Mouse (Mus musculus): Measurements from ENCODE around the gene Tcf23. TPM values are rescaled to one million over a fixed set of nuclear protein-coding genes. Genes with fewer than 3 reads are reported as not detected.

Tcf23 gene
- polyA plus RNA-seq (2012; rRNA removed) = 0.29 and 0.34 TPM in 2 replicates

DNA sequence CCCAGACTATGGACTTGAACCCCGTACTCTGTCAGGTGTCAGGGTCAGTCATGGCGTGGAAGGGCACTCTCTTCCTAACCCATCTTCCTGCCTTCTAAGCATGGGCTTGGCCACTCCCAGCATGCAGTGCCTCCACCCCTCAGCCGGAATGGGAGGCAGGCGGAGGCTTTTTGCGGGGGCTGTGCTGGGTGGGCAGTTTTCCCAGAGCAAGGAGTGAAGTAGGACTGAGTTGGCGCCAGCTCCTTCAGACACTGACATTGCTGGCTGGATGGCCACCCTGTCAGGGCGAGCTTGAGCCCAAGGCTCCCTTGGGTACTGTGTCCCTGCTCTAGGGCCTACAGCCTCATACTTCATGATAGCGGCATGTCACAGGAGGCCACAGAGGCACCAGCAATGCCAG, at the start of gene Tcf23:
Gene Tcf23, plus strand, starts transcription at position 247 of the 400 bp plus-strand sequence.
- Histone ChIP-seq H3K4me1 (ENCODE audit: control insufficient read depth, insufficient read depth, insufficient read length) (no peaks in the 10 kb centered on the region), H3K36me3 (ENCODE audit: control insufficient read depth, insufficient read depth, low read length) (no peaks in the 10 kb centered on the region), H3K4me3 (ENCODE audit: extremely low read depth, insufficient read depth, insufficient read length) (no peak within 1 kb of the TSS), H3K27me3 (ENCODE audit: control insufficient read depth, insufficient read depth, low read length) (no peaks in the 10 kb centered on the region), H3K27ac (ENCODE audit: insufficient read depth, low read length) (peak within 1 kb of the TSS; percentile 43)
- no peak for DNase-seq (ENCODE audit: low read depth in 1 of 2, low spot score in 2 of 2)
- 79% methylated on average over 8 of the region's 8 CpGs for WGBS
- TF ChIP-seq POLR2A (IDR thresholded peaks at IDR 0.05; ENCODE audit: low read depth, low read length) (no peak), CTCF (IDR thresholded peaks at IDR 0.05; ENCODE audit: extremely low read depth, insufficient read depth, insufficient read length, insufficient replicate concordance) (no peak)

- TF ChIP-seq POLR2A (IDR thresholded peaks at IDR 0.05; ENCODE audit: low read depth, low read length) = no peak
- no peak for TF ChIP-seq CTCF (IDR thresholded peaks at IDR 0.05; ENCODE audit: extremely low read depth, insufficient read depth, insufficient read length, insufficient replicate concordance)
- no peak overlapping the region for H3K4me3 ChIP-seq (ENCODE audit: extremely low read depth, insufficient read depth, insufficient read length)
- no peak overlapping the region for H3K27ac ChIP-seq (ENCODE audit: insufficient read depth, low read length)
- H3K36me3 ChIP-seq (ENCODE audit: control insufficient read depth, insufficient read depth, low read length) = no peaks in the 10 kb centered on the region
- WGBS = 92% methylated on average over 8 of the region's 8 CpGs
- H3K27me3 ChIP-seq (ENCODE audit: control insufficient read depth, insufficient read depth, low read length) = no peaks in the 10 kb centered on the region
- peaks cover 8% of the 10 kb centered on the region; the same call in 1 of the 2 replicates for H3K4me1 ChIP-seq (ENCODE audit: control insufficient read depth, insufficient read depth, insufficient read length)
- no peak for DNase-seq (ENCODE audit: low read depth in 1 of 2, low spot score in 2 of 2)
Observed at GRCm38 (mm10) chr5:30918691-30919090, 49.8 kb upstream of the Tcf23 start.

DNA sequence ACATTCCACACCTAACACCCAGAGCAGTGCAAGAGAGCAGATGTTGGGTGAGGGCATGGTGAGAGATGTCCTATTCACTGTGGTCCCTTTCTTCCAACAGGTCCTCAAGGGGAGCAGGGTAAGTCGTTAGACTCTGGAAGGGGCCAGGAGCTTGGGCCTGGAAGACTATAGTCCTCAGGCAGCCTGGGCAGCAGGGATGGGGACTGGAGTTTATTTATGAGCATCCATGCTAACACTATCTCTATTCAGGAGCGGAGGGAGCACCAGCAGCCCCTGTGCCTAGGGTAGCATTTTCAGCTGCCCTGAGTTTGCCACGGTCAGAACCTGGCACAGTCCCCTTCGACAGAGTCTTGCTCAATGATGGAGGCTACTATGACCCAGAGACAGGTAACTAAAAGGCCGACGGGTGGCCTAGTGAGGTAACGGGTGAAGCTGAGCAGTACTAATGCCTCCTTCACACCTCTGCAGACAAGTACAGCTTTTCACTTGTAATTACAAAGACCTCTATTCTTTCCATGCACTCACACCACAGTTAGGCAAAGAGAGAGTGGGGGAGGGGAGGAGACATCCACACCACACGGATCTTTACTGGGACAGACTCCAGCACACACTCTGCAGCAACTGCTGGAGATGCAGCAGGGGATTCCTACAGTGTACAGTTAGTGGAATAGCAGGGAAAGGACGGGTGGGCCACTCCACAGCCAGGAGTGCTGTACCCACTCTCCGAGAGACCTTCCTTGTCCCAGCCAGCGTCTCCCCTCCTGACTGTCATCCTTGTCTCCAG, 48.4 kb upstream of the Tcf23 start:
- H3K27ac ChIP-seq (ENCODE audit: insufficient read depth, low read length) = no peak overlapping the region
- 83% methylated on average over 11 of the region's 11 CpGs for WGBS

DNA sequence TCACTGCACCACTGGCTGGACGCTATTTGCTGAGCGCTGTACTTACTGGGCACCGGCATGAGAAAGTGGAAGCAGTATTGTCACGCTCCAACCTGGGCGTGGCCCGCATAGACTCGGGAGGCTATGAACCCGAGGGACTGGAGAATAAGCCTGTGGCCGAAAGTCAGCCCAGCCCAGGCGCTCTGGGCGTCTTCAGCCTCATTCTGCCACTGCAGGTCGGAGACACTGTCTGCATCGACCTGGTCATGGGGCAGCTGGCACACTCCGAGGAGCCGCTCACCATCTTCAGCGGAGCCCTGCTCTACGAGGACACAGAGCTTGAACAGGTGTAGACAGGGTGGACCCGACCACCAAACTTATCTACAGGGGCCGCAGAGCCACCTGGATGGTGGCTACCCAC, 47.8 kb upstream of the Tcf23 start:
- Histone ChIP-seq H3K4me3 (ENCODE audit: extremely low read depth, insufficient read depth, insufficient read length) (no peak overlapping the region), H3K27me3 (ENCODE audit: control insufficient read depth, insufficient read depth, low read length) (no peaks in the 10 kb centered on the region), H3K4me1 (ENCODE audit: control insufficient read depth, insufficient read depth, insufficient read length) (peaks cover 4% of the 10 kb centered on the region; the same call in 1 of the 2 replicates), H3K27ac (ENCODE audit: insufficient read depth, low read length) (no peak overlapping the region), H3K36me3 (ENCODE audit: control insufficient read depth, insufficient read depth, low read length) (no peaks in the 10 kb centered on the region)
- no peak for DNase-seq (ENCODE audit: low read depth in 1 of 2, low spot score in 2 of 2)
- TF ChIP-seq POLR2A (IDR thresholded peaks at IDR 0.05; ENCODE audit: low read depth, low read length) (no peak), CTCF (IDR thresholded peaks at IDR 0.05; ENCODE audit: extremely low read depth, insufficient read depth, insufficient read length, insufficient replicate concordance) (no peak)
- WGBS = 82% methylated on average over 19 of the region's 19 CpGs

More for the DNA sequence above, 48.4 kb upstream of the Tcf23 start:
- peaks cover 8% of the 10 kb centered on the region; the same call in 1 of the 2 replicates for H3K4me1 ChIP-seq (ENCODE audit: control insufficient read depth, insufficient read depth, insufficient read length)
- DNase-seq (ENCODE audit: low read depth in 1 of 2, low spot score in 2 of 2) = no peak
- no peaks in the 10 kb centered on the region for H3K36me3 ChIP-seq (ENCODE audit: control insufficient read depth, insufficient read depth, low read length)
- TF ChIP-seq CTCF (IDR thresholded peaks at IDR 0.05; ENCODE audit: extremely low read depth, insufficient read depth, insufficient read length, insufficient replicate concordance) = no peak
- no peak for TF ChIP-seq POLR2A (IDR thresholded peaks at IDR 0.05; ENCODE audit: low read depth, low read length)
- H3K4me3 ChIP-seq (ENCODE audit: extremely low read depth, insufficient read depth, insufficient read length) = no peak overlapping the region
- H3K27me3 ChIP-seq (ENCODE audit: control insufficient read depth, insufficient read depth, low read length) = no peaks in the 10 kb centered on the region

DNA sequence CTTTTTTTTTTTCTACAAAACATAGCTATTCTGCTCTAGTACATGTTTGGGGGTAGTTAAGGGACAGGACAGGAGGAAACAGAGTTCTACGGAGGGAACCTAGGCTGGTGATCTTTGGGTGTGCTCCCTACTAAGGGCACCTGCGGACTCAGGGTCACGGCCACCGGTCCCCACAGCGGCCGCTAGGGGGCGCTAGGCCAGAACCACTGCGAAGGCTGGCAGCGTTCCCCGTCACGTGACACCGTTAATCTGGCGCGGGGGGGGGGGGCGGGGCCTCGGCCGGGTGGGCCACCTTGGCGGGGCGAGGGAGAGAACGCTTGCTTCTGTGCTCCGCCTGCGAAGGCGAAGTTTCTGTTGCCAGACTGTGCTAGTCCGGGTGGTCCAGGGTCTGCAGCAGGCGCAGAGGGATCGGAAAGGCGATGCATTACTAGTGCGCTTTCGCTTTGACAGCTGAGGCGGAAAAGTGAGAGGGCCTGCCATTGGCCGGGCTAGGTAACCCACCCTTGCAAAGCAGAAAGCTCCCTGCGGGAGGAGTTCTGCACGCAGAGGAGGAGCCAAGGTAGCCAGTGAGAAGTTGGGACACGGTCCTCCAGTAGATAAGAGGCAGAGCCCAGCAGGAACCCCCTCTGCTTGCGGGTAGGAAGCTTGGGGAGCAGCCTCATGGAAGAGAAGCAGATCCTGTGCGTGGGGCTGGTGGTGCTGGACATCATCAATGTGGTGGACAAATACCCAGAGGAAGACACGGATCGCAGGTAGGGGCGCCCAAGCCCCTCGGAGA, 47.0 kb upstream of the Tcf23 start, which contains the start of gene Khk:
Gene Khk, plus strand, starts transcription at position 176 of the 778 bp plus-strand sequence.
- peaks cover 3% of the 10 kb centered on the region; the same call in 1 of the 2 replicates for H3K4me1 ChIP-seq (ENCODE audit: control insufficient read depth, insufficient read depth, insufficient read length)
- H3K36me3 ChIP-seq (ENCODE audit: control insufficient read depth, insufficient read depth, low read length) = no peaks in the 10 kb centered on the region
- peak within 1 kb of the TSS; percentile 77 for H3K4me3 ChIP-seq (ENCODE audit: extremely low read depth, insufficient read depth, insufficient read length)
- H3K27me3 ChIP-seq (ENCODE audit: control insufficient read depth, insufficient read depth, low read length) = no peaks in the 10 kb centered on the region
- no peak; the same call in 1 of the 2 replicates for TF ChIP-seq POLR2A (IDR thresholded peaks at IDR 0.05; ENCODE audit: low read depth, low read length)
- peak; percentile 96 for TF ChIP-seq CTCF (IDR thresholded peaks at IDR 0.05; ENCODE audit: extremely low read depth, insufficient read depth, insufficient read length, insufficient replicate concordance)
- 1% methylated on average over 38 of the region's 40 CpGs for WGBS
- peak within 1 kb of the TSS; percentile 78 for H3K27ac ChIP-seq (ENCODE audit: insufficient read depth, low read length)
- DNase-seq (ENCODE audit: low read depth in 1 of 2, low spot score in 2 of 2) = peak; percentile 76 to 91

- TF ChIP-seq POLR2A (IDR thresholded peaks at IDR 0.05; ENCODE audit: low read depth, low read length) = no peak
- TF ChIP-seq CTCF (IDR thresholded peaks at IDR 0.05; ENCODE audit: extremely low read depth, insufficient read depth, insufficient read length, insufficient replicate concordance) = no peak
- DNase-seq (ENCODE audit: low read depth in 1 of 2, low spot score in 2 of 2) = no peak
- 81% methylated on average over 10 of the region's 10 CpGs for WGBS
- Histone ChIP-seq H3K4me3 (ENCODE audit: extremely low read depth, insufficient read depth, insufficient read length) (no peak overlapping the region), H3K4me1 (ENCODE audit: control insufficient read depth, insufficient read depth, insufficient read length) (peaks cover 3% of the 10 kb centered on the region; the same call in 1 of the 2 replicates), H3K36me3 (ENCODE audit: control insufficient read depth, insufficient read depth, low read length) (no peaks in the 10 kb centered on the region), H3K27ac (ENCODE audit: insufficient read depth, low read length) (no peak overlapping the region), H3K27me3 (ENCODE audit: control insufficient read depth, insufficient read depth, low read length) (no peaks in the 10 kb centered on the region)
Observed at GRCm38 (mm10) chr5:30922581-30923041, 45.9 kb upstream of the Tcf23 start.
